Mouse (Mus musculus): ENCODE data around the gene Kdm7a.

DNA sequence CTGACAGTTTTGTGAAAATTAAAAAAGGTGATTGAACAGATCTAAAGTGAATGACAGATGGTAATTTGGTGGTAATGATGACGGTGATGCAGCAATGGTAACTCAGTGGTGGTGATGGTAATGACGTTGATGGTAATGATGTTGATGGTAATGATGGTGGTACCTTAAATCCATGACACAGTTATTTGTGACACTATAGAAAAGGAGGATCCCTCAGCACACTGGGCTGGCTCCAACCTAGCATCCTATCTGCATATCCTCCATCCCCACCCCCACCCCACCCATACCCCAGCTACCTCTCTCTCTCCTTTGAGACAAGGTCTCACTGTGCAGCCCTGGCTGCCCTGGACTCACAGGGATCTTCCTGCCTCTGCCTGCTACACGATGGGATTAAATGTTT is 34.4 kb upstream of the Kdm7a start:
- TF ChIP-seq POLR2A (IDR thresholded peaks at IDR 0.05; ENCODE audit: low read depth, low read length) = no peak
- TF ChIP-seq CTCF (IDR thresholded peaks at IDR 0.05; ENCODE audit: extremely low read depth, insufficient read length, insufficient replicate concordance, low read depth, low read length) = no peak
